Mouse (Mus musculus): Measurements from ENCODE around the gene Map2k6.

Map2k6 gene

DNA sequence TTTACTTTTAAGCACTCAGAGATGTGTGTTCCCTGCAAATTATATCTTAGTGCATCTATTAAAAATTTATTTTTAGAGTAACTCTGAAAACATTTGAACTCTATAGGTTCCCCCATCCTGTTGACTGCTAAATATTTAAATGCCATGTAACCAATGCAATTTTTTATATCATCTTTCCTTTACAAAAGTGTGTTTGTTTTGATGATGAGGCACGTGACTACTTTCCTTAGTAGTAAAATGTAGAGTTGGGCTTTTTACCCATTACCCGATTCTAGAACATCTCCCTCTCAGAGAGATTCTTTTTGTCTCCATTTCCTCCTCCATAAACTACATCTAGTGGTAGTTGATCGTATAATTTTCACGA lies 51.8 kb downstream of the Map2k6 start:
- in situ Hi-C loops (cut with MboI, MseI), result no loop called here

GRCm38 (mm10) chr11:110451590-110451989 lies 52.7 kb downstream of the Map2k6 start:
- in situ Hi-C loops (cut with MboI, MseI), result no loop called here

DNA sequence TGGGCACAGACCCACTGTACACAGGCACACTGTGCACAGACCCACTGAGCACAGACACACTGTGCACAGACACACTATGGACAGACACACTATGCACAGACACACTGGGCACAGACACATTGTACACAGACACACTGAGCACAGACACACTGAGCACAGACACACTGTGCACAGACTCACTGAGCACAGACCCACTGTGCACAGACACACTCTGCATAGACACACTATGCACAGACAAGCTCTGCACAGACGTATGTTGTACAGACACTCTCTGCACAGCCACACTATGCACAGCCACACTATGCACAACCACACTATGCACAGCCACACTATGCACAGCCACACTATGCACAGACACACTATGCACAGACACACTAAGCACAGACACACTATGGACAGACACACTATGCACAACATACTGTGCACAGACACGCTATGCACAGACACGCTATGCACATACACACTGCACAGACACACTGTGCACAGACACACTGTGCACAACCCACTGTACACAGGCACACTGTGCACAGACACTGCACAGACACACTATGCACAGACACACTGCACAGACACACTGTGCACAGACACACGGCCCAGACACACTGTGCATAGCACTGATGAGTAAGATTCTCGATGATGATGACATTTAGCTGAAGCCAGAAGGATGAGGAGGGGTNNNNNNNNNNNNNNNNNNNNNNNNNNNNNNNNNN lies 54.7 kb downstream of the Map2k6 start:
- in situ Hi-C loops (cut with MboI, MseI), result no loop called here

GRCm38 (mm10) chr11:110457441-110457912 lies 58.6 kb downstream of the Map2k6 start:
- in situ Hi-C loops (cut with MboI, MseI), result no loop called here

DNA sequence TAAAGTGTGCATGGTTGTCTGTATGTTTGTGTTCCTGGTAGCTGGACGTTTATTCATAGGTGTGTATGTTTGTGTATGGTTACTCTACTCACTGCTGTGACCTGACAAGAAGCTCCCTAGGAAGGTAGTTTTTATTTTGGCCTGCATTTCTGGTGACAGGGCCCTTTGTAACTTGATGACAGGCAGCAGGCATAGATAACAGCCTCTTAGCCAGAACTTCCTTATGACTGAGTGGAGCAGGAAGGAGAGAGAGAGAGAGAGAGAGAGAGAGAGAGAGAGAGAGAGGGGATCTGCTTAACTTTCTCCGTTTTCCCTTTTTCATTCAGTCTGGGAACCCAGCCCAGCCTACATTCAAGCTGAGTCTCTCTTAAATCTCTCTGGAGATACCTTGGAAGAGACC lies 61.6 kb downstream of the Map2k6 start:
- in situ Hi-C loops (cut with MboI, MseI), result no loop called here

GRCm38 (mm10) chr11:110461560-110462331 lies 62.8 kb downstream of the Map2k6 start:
- in situ Hi-C loops (cut with MboI, MseI), result no loop called here

DNA sequence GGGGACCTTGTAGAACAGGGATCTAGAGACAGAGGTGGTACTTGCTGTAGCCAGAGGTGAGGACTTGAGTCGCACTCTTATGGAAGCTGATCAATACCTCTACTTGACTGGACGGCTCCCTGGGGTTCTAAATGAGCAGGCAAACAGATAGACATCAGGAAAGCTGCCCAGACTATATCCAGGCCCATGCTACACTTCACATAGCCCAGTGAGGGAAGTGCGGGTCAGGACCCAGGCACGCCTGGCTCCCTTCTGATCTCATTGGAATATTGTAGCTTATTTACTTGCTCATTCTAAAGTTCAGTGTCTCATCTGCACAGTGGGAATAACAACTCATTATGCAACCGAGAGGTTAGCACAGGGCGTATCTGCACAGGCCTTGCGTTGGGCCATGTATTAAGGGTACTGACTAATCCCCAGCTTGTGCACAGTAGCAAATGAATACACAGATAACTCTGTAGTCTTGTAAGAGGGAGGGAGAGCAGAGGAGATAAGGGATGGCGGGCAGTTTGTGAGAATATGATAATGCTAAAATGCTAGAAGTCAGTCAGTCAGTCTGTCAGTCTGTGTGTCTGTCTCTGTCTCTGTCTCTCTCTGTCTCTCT lies 64.2 kb downstream of the Map2k6 start:
- in situ Hi-C loops (cut with MboI, MseI), result no loop called here

DNA sequence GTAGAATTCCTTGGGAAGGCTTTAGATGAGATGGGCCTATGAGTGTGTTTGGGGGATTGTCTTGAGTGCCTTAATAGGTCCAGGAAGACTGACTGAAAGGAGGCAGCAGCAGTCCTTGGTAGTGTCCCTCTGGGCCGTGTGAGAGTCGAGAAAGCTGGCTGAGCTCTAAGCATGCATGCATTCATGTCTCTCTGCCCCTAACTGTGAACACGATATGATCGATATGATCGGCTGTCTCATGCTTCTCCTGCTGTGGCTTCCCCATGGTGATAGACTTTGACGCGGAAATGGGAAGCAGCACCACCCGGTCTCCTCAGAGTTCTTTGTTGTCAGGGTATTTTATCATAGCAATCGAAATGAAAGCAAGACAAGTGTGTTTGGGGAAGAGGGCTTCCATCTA lies 64.9 kb downstream of the Map2k6 start:
- in situ Hi-C loops (cut with MboI, MseI), result no loop called here

DNA sequence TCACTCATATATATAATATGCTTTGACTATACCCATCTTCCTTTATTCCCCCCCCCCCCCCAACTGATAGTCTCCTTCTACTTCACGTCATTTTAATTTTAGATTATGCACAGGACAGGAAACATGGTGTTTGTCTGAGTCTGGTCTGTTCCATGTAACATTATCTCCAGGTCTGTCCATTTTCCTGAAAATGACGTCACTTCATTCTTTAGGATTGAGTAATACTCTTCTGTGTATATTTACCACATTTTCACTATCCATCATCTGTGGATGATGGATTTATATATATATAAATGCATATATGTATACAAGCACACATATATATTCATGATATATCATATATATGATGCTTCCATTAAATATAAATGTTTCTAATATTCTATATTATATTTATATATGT lies 70.1 kb downstream of the Map2k6 start:
- in situ Hi-C loops (cut with MboI, MseI), result no loop called here

DNA sequence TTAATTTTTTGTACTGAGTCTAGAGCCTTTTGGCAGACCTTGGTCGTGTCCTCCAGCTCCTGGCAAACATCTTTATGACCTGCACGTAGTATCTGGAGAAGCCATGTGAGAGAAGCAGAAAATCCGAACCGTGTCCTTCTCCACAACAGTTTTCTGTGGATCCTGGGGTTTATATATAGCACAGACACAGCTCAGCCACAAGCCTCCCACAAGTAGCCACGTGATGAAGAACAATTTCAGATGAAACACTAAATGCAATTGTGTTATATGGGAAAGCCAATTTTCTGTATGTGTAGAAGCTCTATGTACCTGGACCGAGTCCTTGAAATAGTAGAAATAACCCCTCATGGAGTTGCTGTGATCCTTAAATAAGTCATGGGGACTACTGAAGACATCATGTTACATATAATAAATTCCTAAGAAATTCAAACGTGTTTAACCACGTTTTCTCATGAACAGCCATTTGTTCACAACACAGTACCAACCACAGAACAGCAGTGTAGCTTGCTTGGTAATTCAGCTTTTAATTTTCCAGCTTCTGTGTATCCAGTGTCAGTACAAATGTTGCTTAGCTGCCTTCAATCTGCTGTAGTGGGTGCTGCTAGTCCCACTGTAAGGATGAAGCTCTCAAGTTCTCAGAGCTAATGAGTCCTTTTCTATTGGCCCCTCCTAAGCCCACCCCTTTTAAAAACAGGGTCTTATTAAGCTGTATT lies 71.8 kb downstream of the Map2k6 start:
- in situ Hi-C loops (cut with MboI, MseI), result no loop called here

GRCm38 (mm10) chr11:110471362-110471761 lies 72.4 kb downstream of the Map2k6 start:
- in situ Hi-C loops (cut with MboI, MseI), result no loop called here

DNA sequence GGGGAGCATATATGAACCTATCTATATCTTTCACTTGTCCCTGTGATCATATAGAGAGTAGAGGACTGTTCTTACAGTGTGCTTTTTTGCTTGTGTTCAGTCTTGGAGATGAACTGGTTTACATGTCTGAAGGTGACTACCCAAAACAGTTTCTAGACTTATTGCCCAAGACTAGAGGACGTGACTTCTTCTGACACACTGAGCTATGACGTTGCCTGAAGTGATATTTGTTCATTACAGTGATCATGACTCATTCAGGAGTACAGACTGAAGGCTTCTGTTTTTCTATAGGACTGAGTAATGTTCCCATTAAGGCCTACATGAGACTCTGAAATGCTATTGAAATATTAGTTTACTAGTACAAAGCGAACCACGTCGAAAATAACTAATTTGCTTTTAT lies 73.2 kb downstream of the Map2k6 start:
- in situ Hi-C loops (cut with MboI, MseI), result no loop called here

- in situ Hi-C loops (cut with MboI, MseI), result no loop called here
These were observed 74.6 kb downstream of the Map2k6 start for GRCm38 (mm10) chr11:110473495-110473894.

DNA sequence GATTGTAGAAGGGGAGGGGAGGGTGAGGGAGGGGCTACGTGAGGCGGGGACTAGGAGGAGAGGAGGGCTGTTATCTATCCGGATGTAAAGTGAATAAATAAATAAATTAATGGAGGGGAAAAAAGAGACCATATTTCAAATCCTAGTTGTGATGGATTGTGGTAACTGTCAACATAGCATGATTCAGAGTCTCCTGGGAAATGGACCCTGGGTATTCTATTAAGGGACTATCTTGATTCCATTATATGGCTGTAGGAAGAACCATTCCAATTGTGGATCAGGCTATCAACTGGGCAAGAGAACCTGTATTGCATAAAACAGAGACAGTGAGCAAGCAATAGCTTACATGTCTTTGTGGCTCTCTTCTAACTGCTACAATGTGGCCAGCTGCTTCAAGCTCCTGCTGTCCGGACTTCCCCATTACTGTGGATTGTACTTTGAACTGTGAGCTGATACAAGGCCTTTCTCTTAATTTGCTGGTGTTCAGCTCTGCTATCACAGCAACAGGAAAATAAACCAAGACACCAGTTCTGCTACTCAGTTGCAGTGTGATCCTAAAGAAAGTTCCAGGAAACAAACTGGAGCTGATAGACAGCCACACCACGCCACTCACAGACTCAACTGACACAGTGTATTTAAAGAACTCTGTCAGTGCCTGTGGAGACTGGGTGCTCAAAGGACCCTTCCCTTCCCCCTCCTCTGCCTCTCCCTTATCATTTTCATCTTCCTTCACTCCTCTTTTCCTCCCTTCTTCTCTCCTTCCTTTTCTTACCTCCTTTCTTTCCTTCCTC lies 77.6 kb downstream of the Map2k6 start:
- in situ Hi-C loops (cut with MboI, MseI), result no loop called here

GRCm38 (mm10) chr11:110477961-110478869 lies 79.3 kb downstream of the Map2k6 start:
- in situ Hi-C loops (cut with MboI, MseI), result no loop called here

DNA sequence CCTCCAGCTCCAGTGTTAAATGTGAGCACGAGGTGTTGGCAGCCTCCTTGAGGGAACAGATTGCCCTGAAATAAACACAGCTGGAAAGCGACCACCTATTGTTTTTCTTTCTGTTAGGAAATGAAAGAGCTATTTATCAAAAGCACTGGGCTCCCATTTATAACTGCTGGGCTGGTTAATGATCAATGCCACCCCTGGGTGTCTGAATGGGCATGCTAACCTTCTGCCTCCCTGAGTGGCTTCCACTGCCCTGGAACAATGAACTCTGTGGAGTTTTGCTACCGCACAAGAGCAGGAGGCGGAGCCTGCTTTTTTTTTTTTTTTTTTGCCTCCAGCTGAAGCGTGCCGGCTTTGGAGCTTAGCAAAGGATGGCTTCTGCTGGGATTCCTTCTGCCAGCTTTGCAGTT lies 80.1 kb downstream of the Map2k6 start:
- in situ Hi-C loops (cut with MboI, MseI), result no loop called here

DNA sequence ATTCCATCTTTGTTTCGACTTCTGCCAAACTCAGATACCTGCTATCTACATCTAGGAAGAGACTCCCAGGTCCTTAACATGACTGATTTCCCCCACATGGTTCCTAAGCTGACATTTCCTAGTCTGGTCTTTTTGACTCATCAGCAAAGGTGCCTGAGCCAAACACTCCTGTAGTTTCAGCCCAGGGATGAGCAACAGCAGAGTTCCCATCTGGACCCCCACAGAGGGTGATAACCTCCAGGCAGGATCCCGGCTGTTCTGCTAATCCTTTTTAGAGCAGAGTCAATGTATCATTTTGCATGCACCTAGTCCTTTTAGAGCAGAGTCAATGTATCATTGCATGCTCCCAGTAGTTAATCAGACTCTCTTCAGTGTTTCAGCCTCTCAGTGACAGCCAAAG lies 82.5 kb downstream of the Map2k6 start:
- in situ Hi-C loops (cut with MboI, MseI), result no loop called here

- in situ Hi-C loops (cut with MboI, MseI), result no loop called here
These were observed 83.3 kb downstream of the Map2k6 start for GRCm38 (mm10) chr11:110482176-110482575.

GRCm38 (mm10) chr11:110482649-110483048 lies 83.7 kb downstream of the Map2k6 start:
- in situ Hi-C loops (cut with MboI, MseI), result no loop called here

GRCm38 (mm10) chr11:110483165-110483564 lies 84.2 kb downstream of the Map2k6 start:
- in situ Hi-C loops (cut with MboI, MseI), result no loop called here
